Mouse (Mus musculus) NIH3T3 (cell line): ENCODE measurements around the gene Adgrg3.
A peak's percentile ranks its signal among the peaks of the same experiment; 100 is the strongest.

Experiments
- DNase-seq: peaks from one replicate; pipeline ENCODE4 v3.0.0-alpha.2; 2012; ENCODE audit warnings: low read depth

The Adgrg3 gene

GRCm38 (mm10) chr8:95017451-95017850, at the start of gene Adgrg3:
Adgrg3 (plus strand) TSS chr8:95017692.
- DNase-seq: no peak

GRCm38 (mm10) chr8:94973270-94973669, 44.2 kb upstream of the Adgrg3 start:
- no peak for DNase-seq

DNA sequence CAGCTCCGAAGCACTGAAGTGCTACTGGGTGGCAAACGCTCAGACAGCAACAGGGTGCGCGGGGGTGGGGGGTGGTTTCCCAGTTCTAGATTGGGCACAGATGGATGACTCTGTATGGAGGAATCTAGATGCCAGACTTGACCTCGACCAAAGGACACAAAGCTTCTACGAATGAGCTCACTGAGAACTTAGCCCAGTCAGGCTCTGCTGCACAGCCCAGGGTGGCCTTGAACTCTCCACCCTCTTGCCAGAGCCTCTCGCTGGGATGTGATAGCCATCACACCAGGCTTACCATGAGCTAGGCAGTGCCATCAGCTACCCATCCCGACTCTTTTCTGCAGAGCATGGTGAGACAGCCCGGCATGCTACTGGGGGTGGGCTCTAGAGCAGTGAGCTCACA, 43.7 kb upstream of the Adgrg3 start:
- no peak for DNase-seq

DNA sequence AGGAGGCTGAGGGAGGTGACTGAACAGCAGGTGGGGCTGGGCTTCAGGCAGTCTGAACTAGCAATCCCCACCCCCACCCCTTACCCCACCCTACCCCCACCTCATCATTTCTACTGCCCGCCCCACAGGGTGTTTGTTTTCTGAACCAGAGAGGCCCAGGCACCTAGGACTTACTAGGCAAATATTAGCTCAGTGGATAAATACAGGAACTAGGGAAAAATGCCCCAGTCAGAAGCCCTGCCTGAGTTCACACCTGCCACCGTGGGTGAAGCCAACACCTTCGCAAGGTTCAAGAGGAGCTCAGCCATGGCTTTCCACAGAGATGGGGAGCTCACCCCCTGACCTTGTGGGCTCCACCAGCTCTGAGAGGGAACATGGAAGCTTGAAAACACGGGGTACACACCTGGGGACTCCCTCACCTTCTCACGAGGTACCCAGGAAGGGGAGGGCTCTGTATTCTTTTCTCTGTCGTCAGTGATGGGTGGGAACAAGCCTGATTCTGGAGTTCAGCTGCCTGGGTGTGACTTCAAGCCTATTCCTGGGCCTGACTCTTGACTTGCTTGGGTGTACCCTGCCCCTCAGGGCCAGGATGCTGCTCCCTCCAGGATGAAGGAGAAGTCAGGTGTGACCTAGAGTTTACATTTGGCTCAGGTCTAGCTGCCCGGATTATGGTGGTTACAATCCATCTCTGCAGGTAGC, 42.9 kb upstream of the Adgrg3 start, which contains the start of gene Adgrg1:
Gene Adgrg1, plus strand, starts transcription at position 285 of the 699 bp plus-strand sequence.
- no peak for DNase-seq

GRCm38 (mm10) chr8:94976651-94977417, 40.7 kb upstream of the Adgrg3 start:
- DNase-seq: no peak

DNA sequence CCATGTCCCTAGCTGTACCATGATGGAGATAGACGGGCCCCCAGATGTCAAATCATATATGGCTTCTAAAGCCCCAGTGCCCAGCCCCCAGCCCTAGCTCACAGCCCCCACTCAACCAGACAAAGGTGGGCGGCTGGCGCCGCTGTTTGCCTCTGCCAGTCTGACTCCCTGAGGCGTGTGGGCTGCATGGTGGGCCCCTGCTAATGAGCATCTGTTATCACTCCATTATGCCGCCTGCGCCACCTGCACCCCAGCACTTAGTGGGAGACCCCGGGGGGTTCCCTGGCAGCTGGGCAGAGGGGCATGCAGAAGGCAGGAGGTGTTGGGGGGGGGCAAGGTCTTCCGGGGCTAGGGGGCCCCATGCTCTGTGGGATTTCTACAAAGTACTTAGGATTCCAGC, 39.4 kb upstream of the Adgrg3 start:
- no peak for DNase-seq

DNA sequence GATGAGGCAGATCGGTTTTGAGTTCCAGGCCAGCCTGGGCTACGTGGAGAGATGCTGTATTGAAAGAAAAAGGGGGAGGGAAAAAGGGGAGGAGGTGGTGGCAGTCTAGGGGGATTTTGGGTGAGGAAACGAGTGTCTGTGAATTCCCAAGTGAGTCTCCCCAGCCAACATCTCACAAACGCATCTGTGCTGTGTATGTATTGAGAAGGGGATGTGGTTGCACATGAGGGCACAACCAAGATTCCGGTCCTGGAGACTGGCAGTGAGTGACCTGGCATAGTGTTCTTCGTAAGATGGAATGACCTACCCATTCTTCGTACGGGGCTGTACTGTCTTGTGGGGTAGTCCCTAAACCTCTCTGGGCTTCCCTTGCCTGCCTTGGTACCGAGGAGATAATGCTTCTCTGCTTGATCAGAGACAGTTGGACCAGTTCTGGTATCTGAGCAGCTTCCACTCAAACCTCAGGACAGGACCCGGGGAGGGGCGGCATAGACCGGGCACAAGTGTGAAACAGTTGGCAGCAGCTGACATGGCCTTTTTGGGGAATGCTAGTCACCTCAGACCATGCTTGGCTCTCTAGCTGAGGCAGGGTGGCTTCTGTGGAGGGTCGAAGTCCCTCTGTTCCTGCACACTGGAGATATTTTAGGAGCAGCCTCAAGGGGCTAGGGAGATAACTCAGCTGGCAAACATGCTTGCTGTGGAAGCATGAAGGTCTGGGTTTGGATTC, 38.7 kb upstream of the Adgrg3 start:
- no peak for DNase-seq

DNA sequence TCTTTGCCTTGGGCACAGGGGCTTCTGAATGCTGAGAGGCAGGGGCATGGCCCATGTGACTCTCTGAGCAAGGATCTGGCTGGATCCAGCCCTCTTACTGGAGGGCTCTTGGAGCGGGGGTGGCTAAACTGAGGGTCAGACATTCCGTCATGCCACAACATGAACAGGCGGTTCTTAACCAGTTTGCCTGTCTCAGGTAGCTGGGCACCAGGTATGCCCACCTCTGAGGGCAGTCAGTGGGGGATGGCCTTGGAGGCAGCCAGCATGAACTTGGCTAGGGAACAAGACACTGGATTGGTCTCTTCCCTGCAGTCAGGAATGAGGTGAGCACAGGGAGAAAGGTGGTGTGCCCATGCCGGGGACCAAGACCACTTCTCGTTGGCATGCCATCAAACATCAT, 37.3 kb upstream of the Adgrg3 start:
- no peak for DNase-seq

- no peak for DNase-seq
Observed at GRCm38 (mm10) chr8:94980976-94981375, 36.5 kb upstream of the Adgrg3 start.

DNA sequence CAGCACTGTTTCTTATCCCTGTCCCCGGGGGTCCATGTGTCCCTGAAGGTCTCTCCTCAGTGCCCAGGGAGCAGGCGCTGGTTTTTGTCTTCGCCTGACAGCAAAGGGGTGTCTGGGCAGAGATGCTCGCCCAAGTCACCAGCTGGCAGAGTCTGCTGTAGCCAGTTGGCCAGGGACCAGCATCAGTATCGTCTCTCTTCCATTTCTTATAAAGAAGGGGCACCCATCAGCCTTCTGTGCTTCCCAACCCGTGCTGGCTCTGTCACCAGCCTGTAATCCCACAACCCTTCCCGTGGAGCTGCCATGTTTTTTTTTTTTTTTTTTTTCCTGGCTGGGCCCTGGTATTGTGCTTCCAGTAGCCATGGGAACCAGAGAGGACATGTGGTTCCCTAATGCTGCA, 35.6 kb upstream of the Adgrg3 start:
- no peak for DNase-seq

DNA sequence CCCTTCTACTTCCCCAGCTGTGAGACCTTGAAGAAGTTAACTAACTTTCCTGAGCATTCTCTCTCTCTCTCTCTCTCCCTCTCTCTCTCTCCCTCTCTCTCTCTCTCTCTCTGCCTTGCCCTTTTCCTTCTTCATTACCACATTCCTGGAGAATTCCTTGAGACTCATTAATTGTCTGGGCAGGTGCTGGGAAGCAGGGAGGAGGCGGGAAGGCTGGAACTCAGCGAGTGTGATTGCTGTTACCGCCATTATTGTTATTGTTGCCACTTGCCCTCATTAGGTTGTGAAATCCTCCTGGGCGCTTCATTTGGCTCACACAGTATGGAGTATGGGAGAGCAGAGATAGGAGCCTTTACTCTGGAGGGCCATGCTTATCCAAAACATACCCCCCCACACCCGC, 34.3 kb upstream of the Adgrg3 start:
- peak; percentile 33 for DNase-seq

DNA sequence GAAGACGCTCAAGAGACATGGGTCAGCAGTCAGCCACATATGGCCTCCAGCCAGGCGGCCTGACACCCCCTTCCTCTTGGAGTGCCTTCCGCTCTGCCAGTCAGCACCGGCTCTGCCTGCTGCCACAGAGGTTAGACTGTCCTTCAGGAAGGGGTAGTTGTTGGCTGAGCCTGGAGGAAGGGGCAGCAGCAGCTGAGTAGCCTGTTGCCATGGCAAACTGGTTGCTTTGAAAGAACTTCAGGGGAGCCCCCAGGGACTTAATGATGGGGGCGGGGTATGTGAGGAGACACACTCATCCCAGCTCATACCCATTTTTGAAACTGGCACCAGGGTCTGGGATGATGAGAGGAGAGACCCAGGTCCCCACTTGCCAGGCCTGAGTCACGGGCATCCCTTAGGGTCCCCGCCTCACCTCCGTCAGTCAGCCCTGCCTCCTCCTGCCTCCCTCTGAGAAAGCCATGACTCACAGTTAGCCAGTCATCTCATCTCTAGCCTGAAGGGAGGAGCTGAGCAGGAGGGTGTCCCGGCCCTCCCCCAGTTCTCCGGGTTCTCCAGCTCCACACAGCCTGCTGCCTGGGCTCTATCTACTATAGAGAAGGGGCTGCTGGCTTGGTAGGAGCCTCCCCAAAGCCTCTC, 33.5 kb upstream of the Adgrg3 start:
- DNase-seq: peak; percentile 90

- DNase-seq: no peak
Observed at GRCm38 (mm10) chr8:94985023-94985422, 32.5 kb upstream of the Adgrg3 start.

DNA sequence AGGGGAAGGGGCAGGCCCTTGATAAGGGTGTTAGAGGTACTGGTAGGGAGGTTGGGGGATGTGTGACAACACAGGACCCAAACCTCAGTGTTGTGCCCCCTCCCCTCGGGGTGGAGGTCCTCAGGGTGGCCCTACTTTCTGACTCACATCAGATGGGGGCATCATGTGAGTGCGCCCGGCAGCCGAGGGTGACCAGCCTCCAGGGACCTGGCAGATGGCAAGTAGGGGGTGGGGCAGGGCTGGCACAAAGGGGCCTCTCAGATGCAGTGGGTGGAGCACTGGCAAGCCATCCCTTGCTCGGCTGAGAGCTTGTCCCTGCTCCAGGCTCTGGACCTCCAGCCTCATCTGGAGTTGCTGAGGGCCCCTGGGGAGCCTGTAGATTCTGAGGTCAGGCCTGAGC, 30.8 kb upstream of the Adgrg3 start:
- DNase-seq: no peak

GRCm38 (mm10) chr8:94987553-94987952, 29.9 kb upstream of the Adgrg3 start:
- no peak for DNase-seq

DNA sequence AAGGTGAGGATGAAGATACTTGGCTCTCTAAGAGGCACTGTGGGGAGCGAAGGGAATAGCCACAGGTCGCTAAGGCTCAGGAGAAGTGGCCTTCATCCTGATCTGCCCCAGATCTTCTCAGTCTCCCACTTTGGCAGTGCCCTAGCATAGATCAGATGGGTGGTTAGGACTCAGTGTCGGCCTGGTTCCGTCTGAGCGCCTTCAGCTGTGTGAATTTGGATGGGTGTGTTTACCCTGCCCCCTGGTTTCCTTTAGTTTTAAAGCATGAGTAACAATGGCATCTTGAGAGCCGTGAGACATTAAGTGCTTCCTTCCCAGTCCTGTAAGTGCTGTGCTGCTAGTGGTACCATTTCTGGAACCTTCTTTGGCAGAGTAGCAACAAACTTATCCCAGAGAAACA, 28.9 kb upstream of the Adgrg3 start:
- DNase-seq: no peak

- DNase-seq: peak; percentile 39
Observed at GRCm38 (mm10) chr8:94989711-94990110, 27.8 kb upstream of the Adgrg3 start.

GRCm38 (mm10) chr8:94990598-94991453, 26.7 kb upstream of the Adgrg3 start:
- DNase-seq: no peak

DNA sequence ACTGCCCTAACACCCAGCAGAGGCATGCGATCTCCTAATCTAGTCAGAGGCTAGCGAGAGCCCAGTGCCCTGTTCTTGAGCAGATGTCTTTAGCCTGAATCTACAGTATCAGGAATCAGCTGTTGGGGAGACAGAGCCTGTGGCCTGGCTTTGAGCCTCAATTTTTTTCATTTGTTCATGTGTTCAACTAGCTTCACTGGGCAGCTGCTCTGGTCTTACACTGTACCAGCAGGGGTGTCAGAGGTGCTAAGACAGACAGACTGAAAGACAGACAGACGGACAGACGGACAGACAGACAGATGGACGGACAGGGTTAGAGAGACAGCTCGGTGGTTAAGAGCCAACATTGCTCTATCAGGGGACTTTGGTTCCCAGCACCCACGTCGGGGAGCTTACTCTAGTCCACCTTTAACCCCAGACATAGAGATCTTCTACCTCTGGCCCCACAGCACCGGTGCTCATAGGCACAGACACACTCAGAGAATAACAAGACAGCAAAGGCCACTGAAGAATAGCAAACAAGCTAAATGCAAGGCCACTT, 26.0 kb upstream of the Adgrg3 start:
- no peak for DNase-seq

- no peak for DNase-seq
Observed at GRCm38 (mm10) chr8:94992010-94992409, 25.5 kb upstream of the Adgrg3 start.

DNA sequence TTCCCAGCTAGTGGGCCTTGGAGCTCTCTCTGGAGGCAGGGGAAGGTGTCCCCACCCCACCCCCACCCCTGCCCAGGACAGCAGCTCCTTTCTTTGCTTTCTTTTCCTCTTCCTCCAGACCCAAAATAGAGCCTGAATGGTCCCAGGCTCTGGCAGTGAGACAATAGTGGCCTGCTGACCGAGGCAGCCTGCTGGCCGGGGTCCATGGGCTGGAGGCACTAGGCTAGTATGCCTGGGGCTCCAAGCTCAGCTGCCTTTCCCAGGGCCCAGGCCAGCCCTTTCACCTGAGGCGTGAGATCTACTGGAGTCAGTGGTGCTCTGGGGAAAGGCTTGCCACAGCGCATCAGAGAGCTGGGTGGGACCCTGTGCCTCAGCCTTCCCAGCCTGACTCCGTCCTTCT, 25.0 kb upstream of the Adgrg3 start:
- peak; percentile 43 for DNase-seq
